ENCODE assay signal across 19 mouse cellular contexts in genomic region chr2:50337596-50337995, GRCm38 (mm10).
"Had no signal": no experiment of that assay in that cellular context is flagged by ENCODE, and none has a peak within 500 bp of the region (broad histone marks: within the 10 kb centered on the region; RNA-seq: fewer than 3 reads in every experiment).

No protein-coding gene starts in this region.

- H3K36me3 ChIP-seq: midbrain, embryonic 10.5 days; midbrain, embryonic 12.5 days; neural tube, embryonic 13.5 days; neural tube, embryonic 15.5 days had no signal

- H3K27ac ChIP-seq: midbrain, embryonic 10.5 days; midbrain, embryonic 12.5 days; neural tube, embryonic 13.5 days; neural tube, embryonic 15.5 days had no signal

- H3K9ac ChIP-seq: lung, embryonic 14.5 days; midbrain, embryonic 12.5 days; neural tube, embryonic 13.5 days; neural tube, embryonic 15.5 days had no signal

- H3K4me1 ChIP-seq: midbrain, embryonic 10.5 days; midbrain, embryonic 12.5 days; neural tube, embryonic 13.5 days; neural tube, embryonic 15.5 days had no signal

- H3K9me3 ChIP-seq: midbrain, embryonic 10.5 days; midbrain, embryonic 12.5 days; neural tube, embryonic 13.5 days; neural tube, embryonic 15.5 days had no signal

- DNase-seq: lung, adult 18-20 months; lung, embryonic 14.5 days; lung, postnatal 10 days; lung, postnatal 4 days; midbrain, embryonic 14.5 days; retina, postnatal 1 day; right cerebral cortex, adult 18-20 months; right cerebral cortex, postnatal 25 days; right cerebral cortex, postnatal 4 days; spleen, adult 18-20 months; thymus, adult 18-20 months; thymus, postnatal 14 days; thymus, postnatal 4 days had no signal

- ATAC-seq: midbrain, embryonic 16.5 days had no signal

- H3K4me3 ChIP-seq: midbrain, embryonic 10.5 days; midbrain, embryonic 12.5 days; myocyte; neural tube, embryonic 13.5 days; neural tube, embryonic 15.5 days had no signal

- H3K4me2 ChIP-seq: lung, embryonic 14.5 days; midbrain, embryonic 12.5 days; neural tube, embryonic 13.5 days; neural tube, embryonic 15.5 days had no signal

- H3K27me3 ChIP-seq: midbrain, embryonic 12.5 days; neural tube, embryonic 13.5 days; neural tube, embryonic 15.5 days had no signal
